25 mouse cellular contexts compared by ENCODE assay signal in genomic region chr12:41224538-41224937, GRCm38 (mm10).
DNase-seq lines count a peak whose midpoint lies in the region; ATAC-seq lines count a peak whose summit lies in the region.
"Had no signal": no experiment of that assay in that cellular context is flagged by ENCODE, and none has a peak within 500 bp of the region (broad histone marks: within the 10 kb centered on the region; RNA-seq: fewer than 3 reads in every experiment).

No protein-coding gene starts in this region.

- ATAC-seq in forebrain, embryonic 12.5 days (ENCODE audit: low FRiP score): 0 out of 2 replicates have a peak, but pooled peaks have one; percentile 3
- ATAC-seq in forebrain, embryonic 15.5 days (replicated peaks): no peak
- ATAC-seq: CD4-positive, CD25-positive, alpha-beta regulatory T cell, adult 4 months; Patski had no signal

- no peaks in the 10 kb centered on the region for H3K9me3 ChIP-seq in forebrain, embryonic 12.5 days
- H3K9me3 ChIP-seq in forebrain, embryonic 15.5 days: no peaks in the 10 kb centered on the region
- no peaks in the 10 kb centered on the region for H3K9me3 ChIP-seq in limb, embryonic 10.5 days (replicated peaks)
- H3K9me3 ChIP-seq: forebrain, embryonic 10.5 days; heart, embryonic 10.5 days; liver, embryonic 15.5 days; lung, embryonic 15.5 days had no signal

- DNase-seq in MN1 (ENCODE audit: low spot score): peak; percentile 21
- peak; percentile 1 for DNase-seq in embryo, embryonic 11.5 days (ENCODE audit: low read depth, low spot score)
- DNase-seq in limb, embryonic 10.5 days (ENCODE audit: low spot score): peak; percentile 41
- no peak for DNase-seq in kidney, postnatal 14 days
- DNase-seq in layer of hippocampus, adult 8-10 months (ENCODE audit: low spot score in 2 of 2): no peak
- no peak for DNase-seq in left cerebral cortex, postnatal 14 days (ENCODE audit: low spot score in 2 of 2)
- DNase-seq: adrenal gland, postnatal 36 days; cerebellum, adult 11 months; cerebellum, adult 9-11 months; kidney, adult 2 months; kidney, postnatal 10 days; layer of hippocampus, postnatal 36 days; liver; retina, postnatal 1 day; right cerebral cortex, postnatal 25 days; thymus, postnatal 25 days had no signal

- 53% methylated on average over 4 of the region's 4 CpGs for WGBS in forebrain, embryonic 12.5 days
- whole genome bisulfite sequencing in forebrain, embryonic 15.5 days: 45% methylated on average over 4 of the region's 4 CpGs
- 36% methylated on average over 4 of the region's 4 CpGs for WGBS in limb, embryonic 10.5 days

- H3K27ac ChIP-seq in forebrain, embryonic 12.5 days: no peak overlapping the region
- no peak overlapping the region for H3K27ac ChIP-seq in forebrain, embryonic 15.5 days (replicated peaks)
- no peak overlapping the region for H3K27ac ChIP-seq in limb, embryonic 10.5 days
- H3K27ac ChIP-seq: forebrain, embryonic 10.5 days; heart, embryonic 10.5 days; liver, embryonic 15.5 days; lung, embryonic 15.5 days; macrophage had no signal

- H3K9ac ChIP-seq in forebrain, embryonic 12.5 days: no peak overlapping the region
- H3K9ac ChIP-seq in forebrain, embryonic 15.5 days (replicated peaks): no peak overlapping the region
- H3K9ac ChIP-seq: liver, embryonic 15.5 days; lung, embryonic 15.5 days had no signal

- no peaks in the 10 kb centered on the region for H3K36me3 ChIP-seq in forebrain, embryonic 12.5 days (replicated peaks)
- H3K36me3 ChIP-seq in forebrain, embryonic 15.5 days: no peaks in the 10 kb centered on the region
- H3K36me3 ChIP-seq in limb, embryonic 10.5 days: no peaks in the 10 kb centered on the region
- H3K36me3 ChIP-seq: forebrain, embryonic 10.5 days; heart, embryonic 10.5 days; liver, embryonic 15.5 days; lung, embryonic 15.5 days had no signal

- H3K4me2 ChIP-seq in forebrain, embryonic 12.5 days: no peak overlapping the region
- H3K4me2 ChIP-seq in forebrain, embryonic 15.5 days (replicated peaks): no peak overlapping the region
- H3K4me2 ChIP-seq: liver, embryonic 15.5 days; lung, embryonic 15.5 days had no signal

- H3K4me3 ChIP-seq in forebrain, embryonic 12.5 days (replicated peaks): no peak overlapping the region
- H3K4me3 ChIP-seq in forebrain, embryonic 15.5 days: no peak overlapping the region
- H3K4me3 ChIP-seq in limb, embryonic 10.5 days: no peak overlapping the region
- H3K4me3 ChIP-seq: forebrain, embryonic 10.5 days; heart, embryonic 10.5 days; liver, embryonic 15.5 days; lung, embryonic 15.5 days had no signal

- no peaks in the 10 kb centered on the region for H3K4me1 ChIP-seq in forebrain, embryonic 12.5 days
- H3K4me1 ChIP-seq in forebrain, embryonic 15.5 days: no peaks in the 10 kb centered on the region
- H3K4me1 ChIP-seq in limb, embryonic 10.5 days: peaks cover 21% of the 10 kb centered on the region
- H3K4me1 ChIP-seq: heart, embryonic 10.5 days; liver, embryonic 15.5 days; lung, embryonic 15.5 days had no signal

- H3K27me3 ChIP-seq in forebrain, embryonic 12.5 days: no peaks in the 10 kb centered on the region
- H3K27me3 ChIP-seq in forebrain, embryonic 15.5 days: no peaks in the 10 kb centered on the region
- H3K27me3 ChIP-seq in limb, embryonic 10.5 days (ENCODE audit: low read depth, poor library complexity, severe bottlenecking): no peaks in the 10 kb centered on the region
- H3K27me3 ChIP-seq: liver, embryonic 15.5 days; lung, embryonic 15.5 days; Patski had no signal

- intact Hi-C loops in left cerebral cortex, postnatal 14 days (cut with DNase I): no loop called here

Comparison
In these comparisons a context has a peak if more than half of its experiments do, and no peak if none do; other contexts are left out.
1. DNase-seq: peak in MN1 (single experiment), embryo, embryonic 11.5 days (single experiment) and limb, embryonic 10.5 days (single experiment); none in kidney, postnatal 14 days (single experiment), layer of hippocampus, adult 8-10 months (0 of 2) and left cerebral cortex, postnatal 14 days (0 of 2).